Mouse (Mus musculus): ENCODE measurements at regions not wholly inside any gene's neighbourhood (a gene's known extent, or its start where the extent isn't known, plus 50 kb on each side); places are given as distances from the start of the nearest gene placed in this dataset.
A peak's percentile ranks its signal among the peaks of the same experiment; 100 is the strongest.

DNA sequence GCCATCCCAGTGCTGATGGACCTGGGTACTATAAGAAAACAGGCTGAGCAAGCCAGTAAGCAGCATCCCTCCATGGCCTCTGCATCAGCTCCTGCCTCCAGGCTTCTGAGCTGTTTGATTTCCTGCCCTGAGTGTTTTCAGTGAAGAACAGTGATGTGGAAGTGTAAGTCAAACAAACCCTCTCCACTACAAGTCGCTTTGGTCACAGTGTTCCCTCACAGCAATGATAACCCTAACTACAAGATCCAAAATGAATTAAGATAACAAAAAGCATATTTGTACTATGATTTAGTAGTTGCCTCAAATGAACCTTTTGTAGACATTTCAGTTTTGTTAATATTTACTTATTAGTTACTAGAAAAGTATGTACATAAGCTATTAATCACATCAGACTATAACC lies 58.2 kb upstream of the Acbd6 start:
- ATAC-seq, result no peak
- 0 out of 2 replicates have a peak, but pooled peaks cover 6% of the 10 kb centered on the region for H3K4me1 ChIP-seq (ENCODE audit: insufficient read depth)
- no peaks in the 10 kb centered on the region for H3K27me3 ChIP-seq (ENCODE audit: insufficient read depth, low read length)
- no peak overlapping the region for H3K27ac ChIP-seq (ENCODE audit: low read depth, low read length)
- H3K9ac ChIP-seq, result no peak overlapping the region
- 88% methylated on average over 1 of the region's 1 CpGs for WGBS
- no peaks in the 10 kb centered on the region for H3K36me3 ChIP-seq (ENCODE audit: insufficient read depth)
- H3K4me3 ChIP-seq (ENCODE audit: low read depth, low read length), result no peak overlapping the region
- H3K9me3 ChIP-seq (ENCODE audit: low read length), result no peaks in the 10 kb centered on the region
- no peak overlapping the region for H3K4me2 ChIP-seq (ENCODE audit: low read depth)
- no peak for DNase-seq
- no peak for TF ChIP-seq CTCF (IDR thresholded peaks at IDR 0.05; ENCODE audit: low read depth)

DNA sequence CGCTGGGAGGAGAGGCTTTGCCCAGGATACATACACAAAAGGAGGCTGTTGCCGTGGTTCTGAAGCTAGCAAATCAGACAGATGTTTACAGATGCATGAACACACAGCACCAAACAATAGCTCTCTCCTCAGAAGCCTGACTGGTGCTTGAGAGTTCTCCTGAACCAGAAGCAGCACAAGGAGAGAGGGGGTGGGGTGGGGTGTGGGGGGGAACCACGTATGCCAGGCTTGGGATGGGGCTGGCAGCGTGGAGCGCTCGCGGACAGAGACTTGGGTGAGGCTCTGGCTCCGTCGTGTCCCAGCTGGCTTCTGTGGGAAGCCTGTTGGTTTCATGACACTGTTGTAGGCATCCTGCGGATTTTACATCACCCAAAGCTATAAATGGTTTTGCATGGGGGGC lies 55.1 kb upstream of the Acbd6 start:
- no peak overlapping the region for H3K9ac ChIP-seq
- no peaks in the 10 kb centered on the region for H3K27me3 ChIP-seq (ENCODE audit: insufficient read depth, low read length)
- DNase-seq (peak; percentile 30), ATAC-seq (peak; percentile 63; the same call in 1 of the 2 replicates)
- no peaks in the 10 kb centered on the region for H3K36me3 ChIP-seq (ENCODE audit: insufficient read depth)
- no peak overlapping the region for H3K4me3 ChIP-seq (ENCODE audit: low read depth, low read length)
- H3K4me2 ChIP-seq (ENCODE audit: low read depth), result no peak overlapping the region
- 0 out of 2 replicates have a peak overlapping the region, but pooled peaks have one; percentile 23 for H3K27ac ChIP-seq (ENCODE audit: low read depth, low read length)
- no peak for TF ChIP-seq CTCF (IDR thresholded peaks at IDR 0.05; ENCODE audit: low read depth)
- H3K9me3 ChIP-seq (ENCODE audit: low read length), result no peaks in the 10 kb centered on the region
- 26% methylated on average over 10 of the region's 10 CpGs for WGBS
- 0 out of 2 replicates have a peak, but pooled peaks cover 6% of the 10 kb centered on the region for H3K4me1 ChIP-seq (ENCODE audit: insufficient read depth)

DNA sequence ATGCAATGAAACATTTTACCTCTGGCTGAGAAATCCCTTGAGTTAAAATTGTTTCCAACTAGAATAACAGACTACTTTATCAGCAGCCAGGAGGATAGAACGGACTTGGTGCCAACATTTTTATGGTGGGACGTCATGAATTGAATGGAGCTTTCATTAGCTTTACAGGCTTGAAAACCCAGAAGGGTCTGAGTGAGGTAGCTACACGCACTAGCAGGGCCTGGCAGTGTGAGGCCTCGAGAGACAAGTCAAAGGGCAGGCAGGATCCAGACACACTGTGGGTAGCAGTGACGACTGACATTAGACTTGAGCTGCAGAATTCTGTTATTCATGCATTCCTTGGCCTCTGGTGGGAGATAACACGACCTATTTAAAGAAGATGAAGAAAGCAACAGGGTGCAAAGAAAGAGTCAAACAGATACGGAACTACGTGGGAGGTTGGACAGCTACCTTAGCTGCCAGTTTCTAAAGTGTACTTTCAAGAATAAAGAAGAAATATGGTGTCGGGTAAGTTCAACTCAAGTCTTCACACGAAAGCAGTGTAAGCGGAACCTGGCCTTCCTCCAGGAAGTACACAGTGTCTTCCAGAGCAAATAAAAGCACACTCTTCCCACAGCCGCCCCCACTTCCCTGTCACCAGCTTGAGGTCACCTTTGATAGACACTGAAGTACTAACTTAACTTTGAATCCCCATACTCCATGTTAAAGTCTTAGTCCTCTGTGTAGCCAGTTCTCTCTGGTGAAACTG lies 53.2 kb upstream of the Acbd6 start:
- Histone ChIP-seq H3K27ac (ENCODE audit: low read depth, low read length) (no peak overlapping the region), H3K4me1 (ENCODE audit: insufficient read depth) (0 out of 2 replicates have a peak, but pooled peaks cover 6% of the 10 kb centered on the region), H3K36me3 (ENCODE audit: insufficient read depth) (no peaks in the 10 kb centered on the region), H3K9ac (no peak overlapping the region), H3K9me3 (ENCODE audit: low read length) (no peaks in the 10 kb centered on the region), H3K4me2 (ENCODE audit: low read depth) (no peak overlapping the region), H3K4me3 (ENCODE audit: low read depth, low read length) (no peak overlapping the region), H3K27me3 (ENCODE audit: insufficient read depth, low read length) (no peaks in the 10 kb centered on the region)
- no peak for DNase-seq
- ATAC-seq, result no peak
- WGBS, result 45% methylated on average over 12 of the region's 12 CpGs
- no peak for TF ChIP-seq CTCF (IDR thresholded peaks at IDR 0.05; ENCODE audit: low read depth)

DNA sequence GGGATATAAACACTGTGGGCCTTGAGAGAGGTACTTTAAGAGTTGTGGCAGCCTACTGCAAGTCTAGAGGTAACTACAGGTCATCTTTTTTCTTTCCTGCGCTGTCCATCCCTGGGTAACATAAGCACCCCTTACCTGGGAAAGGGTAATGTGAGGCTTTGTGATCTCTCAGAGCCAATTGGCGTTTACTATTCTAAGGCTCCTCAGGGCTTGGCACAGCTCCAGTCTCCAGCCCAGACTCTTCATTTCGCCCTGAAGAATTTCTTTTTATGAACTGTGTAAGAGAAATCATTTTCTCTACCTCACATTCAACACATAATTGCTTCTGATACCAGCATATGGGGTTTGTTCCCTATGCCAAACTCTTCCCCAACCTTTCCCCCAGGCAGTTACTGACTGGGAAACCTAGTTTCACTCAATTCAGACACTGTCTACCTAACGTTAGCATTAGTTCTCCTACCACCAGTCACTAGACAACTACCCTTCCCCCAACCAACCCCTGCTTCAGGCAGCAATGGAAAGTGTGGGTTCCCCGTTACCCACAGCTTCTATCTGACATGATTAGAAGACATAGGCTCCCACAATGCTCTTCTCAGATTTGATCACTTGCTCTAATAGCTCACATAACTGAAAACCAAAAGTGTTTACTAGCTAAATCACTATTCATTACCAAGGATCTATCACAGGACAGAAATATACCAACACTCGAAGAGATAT lies 52.4 kb upstream of the Acbd6 start:
- Histone ChIP-seq H3K36me3 (ENCODE audit: insufficient read depth) (no peaks in the 10 kb centered on the region), H3K27me3 (ENCODE audit: insufficient read depth, low read length) (no peaks in the 10 kb centered on the region), H3K4me2 (ENCODE audit: low read depth) (no peak overlapping the region), H3K9ac (no peak overlapping the region), H3K4me1 (ENCODE audit: insufficient read depth) (0 out of 2 replicates have a peak, but pooled peaks cover 6% of the 10 kb centered on the region), H3K27ac (ENCODE audit: low read depth, low read length) (no peak overlapping the region), H3K9me3 (ENCODE audit: low read length) (no peaks in the 10 kb centered on the region), H3K4me3 (ENCODE audit: low read depth, low read length) (no peak overlapping the region)
- ATAC-seq (no peak), DNase-seq (no peak)
- no peak for TF ChIP-seq CTCF (IDR thresholded peaks at IDR 0.05; ENCODE audit: low read depth)
- WGBS, result 58% methylated on average over 6 of the region's 6 CpGs
